Mouse (Mus musculus): ENCODE measurements around the gene Lamb1. TPM values are rescaled to one million over a fixed set of nuclear protein-coding genes. Genes with fewer than 3 reads are reported as not detected.

The Lamb1 gene
- polyA plus RNA-seq (2012; rRNA removed): 17.5 and 19.8 TPM in 2 replicates

DNA sequence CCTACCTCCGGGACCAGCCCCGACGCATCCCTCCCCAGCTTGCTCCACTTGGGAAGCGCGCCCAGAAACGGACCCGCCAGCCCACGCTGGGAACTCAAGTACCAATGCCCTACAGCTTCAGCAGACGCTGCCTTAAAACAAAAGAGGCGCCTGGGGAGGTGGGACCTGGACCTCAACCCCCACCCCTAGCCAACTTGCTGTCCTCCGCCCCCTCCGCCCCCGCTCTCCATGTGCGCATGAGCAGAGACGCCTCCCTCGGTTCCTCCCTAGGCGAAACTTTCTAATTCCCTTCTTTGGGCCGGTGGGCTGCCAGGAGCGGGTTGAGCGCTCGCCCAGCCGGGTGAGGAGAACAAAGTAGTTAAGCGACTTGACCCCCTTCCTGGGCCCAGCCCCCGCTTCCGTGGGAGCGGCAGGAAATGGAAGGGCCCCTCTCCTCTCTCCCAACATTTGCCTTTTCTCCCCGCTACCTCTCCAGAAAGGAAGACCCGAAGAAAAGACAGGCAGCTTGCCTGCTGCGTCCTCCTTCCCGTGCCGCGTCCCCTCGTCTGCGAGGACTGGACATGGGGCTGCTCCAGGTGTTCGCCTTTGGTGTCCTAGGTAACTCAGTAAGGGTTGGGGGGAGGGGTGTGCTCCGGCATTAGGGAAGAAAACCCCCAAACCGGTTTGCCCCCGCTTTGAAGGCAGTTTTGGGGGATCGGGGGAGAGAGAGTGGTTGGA, at the start of gene Lamb1:
Gene Lamb1, plus strand, starts transcription at position 230 of the 717 bp plus-strand sequence.

DNA sequence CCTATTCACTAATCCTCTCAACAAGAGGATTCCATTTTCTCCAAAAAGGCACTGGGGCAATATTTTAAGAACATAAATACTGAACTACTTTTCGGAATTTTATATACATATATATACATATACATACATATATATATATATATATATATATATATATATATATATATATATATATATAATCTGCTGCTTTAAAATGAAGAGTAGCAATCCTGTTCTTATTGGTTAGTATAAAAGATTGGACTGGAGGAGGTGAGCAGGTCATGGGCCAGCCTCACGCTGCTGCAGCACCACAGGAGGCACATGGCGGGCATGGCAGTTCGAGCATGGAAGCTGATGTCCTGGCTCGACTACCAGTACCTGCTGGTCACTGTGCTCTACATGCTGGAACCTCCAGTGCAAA, 24.6 kb upstream of the Lamb1 start, which contains the start of gene Gm6993:
Gene Gm6993, plus strand, starts transcription at position 301 of the 400 bp plus-strand sequence.

GRCm38 (mm10) chr12:31350944-31351928, 86.2 kb downstream of the Lamb1 start, which contains the start of gene Dld:
Gene Dld, minus strand, starts transcription at chr12:31351453.

Other genes with a start within 250 kb of the Lamb1 start
- 0.01 and 0.05 TPM in 2 replicates for gene Fam110c, start 191.4 kb upstream of the Lamb1 start, polyA plus RNA-seq (2012; rRNA removed)
- not detected in 2 replicates for gene Gm6993, start 24.5 kb upstream of the Lamb1 start, polyA plus RNA-seq (2012; rRNA removed)
- 75.3 and 87.0 TPM in 2 replicates for gene Dld, start 86.2 kb downstream of the Lamb1 start, polyA plus RNA-seq (2012; rRNA removed)
- 0.04 and 0.07 TPM in 2 replicates for gene Slc26a3, start 125.6 kb downstream of the Lamb1 start, polyA plus RNA-seq (2012; rRNA removed)
- gene Cbll1, start 234.4 kb downstream of the Lamb1 start, polyA plus RNA-seq (2012; rRNA removed): 11.9 and 13.2 TPM in 2 replicates